Mouse (Mus musculus) adrenal gland, postnatal 4 days (tissue): ENCODE data around the gene AW549877. TPM values are rescaled to one million over a fixed set of nuclear protein-coding genes. Genes with fewer than 3 reads are reported as not detected.
A peak's percentile ranks its signal among the peaks of the same experiment; 100 is the strongest.

ENCODE experiments used
- DNase-seq, 2 experiments: peaks; one replicate each; pipeline ENCODE4 v3.0.0; 2021 to 2022; ENCODE audit warnings: low spot score in 2 of 2, mixed read lengths in 2 of 2
- long read RNA-seq, 2 experiments: library from polyadenylated mRNA; stranded (forward); transcript quantifications; one replicate each; pipeline ENCODE4 v2.0.0; 2021
- total RNA-seq, 2 experiments: library from RNA; stranded (reverse); gene quantifications; 2 replicates each; pipeline ENCODE4 v1.2.3; 2021

Gene AW549877
- 10 to 100 TPM; 49.7 to 51.8 TPM for total RNA-seq
- long read RNA-seq, experiment 1, partial matches to known transcripts: 0 of 3 reads
- long read RNA-seq, experiment 1, other reads (novel, unspliced or antisense): 3 of 3 reads
- long read RNA-seq, experiment 2, full-length matches to known transcripts: 8 of 19 reads
- long read RNA-seq, experiment 2, partial matches to known transcripts: 2 of 19 reads
- long read RNA-seq, experiment 2, other reads (novel, unspliced or antisense): 9 of 19 reads

GRCm38 (mm10) chr15:3995448-3996266, at the start of gene AW549877:
TSS of gene AW549877 (minus strand) at chr15:3995744.
- peak; percentile 92 to 95 for DNase-seq

DNA sequence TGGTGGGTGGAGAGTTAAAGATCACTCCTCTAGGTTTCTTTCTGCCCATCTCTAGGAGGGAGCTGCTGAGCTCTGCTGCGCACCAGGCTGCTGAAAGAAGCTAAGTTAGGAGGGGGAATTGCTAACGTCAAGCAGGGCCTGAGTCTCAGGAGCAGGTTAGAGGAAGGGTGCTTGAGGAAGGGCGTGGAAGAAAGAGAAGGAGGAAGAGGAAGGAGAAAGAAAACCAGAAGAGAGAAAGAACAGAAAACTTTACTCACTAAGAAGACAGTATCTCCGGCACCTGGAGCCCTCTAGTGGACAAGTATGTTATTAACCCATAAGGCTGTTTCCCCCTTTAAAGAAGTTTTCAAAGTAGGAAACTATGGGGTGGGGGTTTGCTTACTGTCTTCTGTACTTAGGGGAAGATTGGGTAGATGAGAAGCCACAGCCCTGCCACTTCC, 47.5 kb upstream of the AW549877 start:
- no peak for DNase-seq

DNA sequence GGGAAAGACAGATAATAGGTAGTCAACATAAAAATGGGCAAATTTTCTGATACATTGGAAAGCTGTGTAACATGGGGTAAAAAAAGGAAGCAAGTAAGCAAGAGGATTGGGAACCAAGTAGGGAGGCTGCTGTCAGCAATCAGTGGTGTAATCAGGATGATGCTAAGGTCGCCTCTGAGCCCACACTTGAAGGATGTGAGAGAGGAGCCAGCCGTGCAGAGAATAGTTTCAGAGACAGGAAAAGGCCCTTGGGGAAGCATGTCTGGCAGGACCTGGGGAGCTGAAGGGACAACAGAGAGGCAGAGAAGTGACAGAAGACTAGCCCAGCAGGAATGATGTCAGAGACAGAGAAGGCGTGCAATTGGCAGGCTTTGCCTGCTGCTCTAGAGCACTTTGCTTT, 46.9 kb upstream of the AW549877 start:
- no peak for DNase-seq

- no peak for DNase-seq
Measured at GRCm38 (mm10) chr15:4033168-4034004, 37.8 kb upstream of the AW549877 start.

- no peak for DNase-seq
Measured at GRCm38 (mm10) chr15:4028960-4029359, 33.4 kb upstream of the AW549877 start.

DNA sequence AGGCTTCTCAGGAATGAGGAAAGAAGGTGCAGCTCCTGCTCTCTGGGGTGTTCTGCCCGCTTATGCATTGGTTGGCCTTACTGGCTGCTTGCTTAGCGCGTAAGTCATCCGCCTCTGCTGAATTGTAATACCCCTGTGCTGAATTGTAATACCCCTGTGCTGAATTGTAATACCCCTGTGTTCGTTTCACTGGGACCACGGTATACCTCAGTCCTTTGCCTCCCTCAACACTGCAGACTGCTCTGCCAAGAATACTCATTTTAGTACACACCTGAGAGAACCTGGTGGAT, 32.8 kb upstream of the AW549877 start:
- DNase-seq: no peak

- no peak for DNase-seq
Measured at GRCm38 (mm10) chr15:4027671-4028410, 32.3 kb upstream of the AW549877 start.

DNA sequence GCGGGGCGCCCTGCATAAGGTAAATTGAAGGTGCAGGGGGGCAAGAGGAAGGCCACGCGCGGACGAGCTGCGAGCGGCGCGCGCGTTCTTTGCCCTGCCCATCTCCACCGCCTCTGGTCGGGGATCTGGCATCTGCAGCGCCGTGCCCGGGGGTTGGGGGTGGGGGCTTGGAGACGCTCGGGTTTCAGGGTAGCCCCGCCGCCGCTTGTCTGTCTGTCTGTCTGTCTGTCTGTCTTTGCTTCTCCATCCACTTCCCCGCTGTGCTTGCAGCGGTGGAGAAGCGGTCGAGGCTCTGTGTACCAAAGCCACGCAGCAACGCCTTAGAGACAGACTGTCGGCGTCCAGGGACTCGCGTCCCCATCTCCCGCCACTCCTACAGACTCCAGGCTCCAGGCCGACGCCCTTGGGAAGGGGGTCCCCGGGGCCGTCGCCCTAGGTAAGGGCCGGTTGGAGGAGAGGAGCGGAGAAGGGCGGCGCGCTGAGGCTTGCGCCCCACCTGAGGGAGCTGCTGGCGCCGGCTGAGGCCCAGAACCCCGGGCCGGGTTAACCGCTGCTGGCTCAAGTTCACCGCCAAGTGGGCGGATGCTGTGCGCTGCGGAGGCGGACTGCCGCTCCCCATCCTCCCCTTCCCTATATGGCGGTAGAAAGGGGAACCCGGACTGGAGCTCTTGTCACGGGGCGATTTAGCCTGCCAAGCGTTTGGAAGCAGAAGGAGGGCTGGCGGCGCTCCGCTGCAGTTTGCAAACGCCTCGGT, 31.5 kb upstream of the AW549877 start:
- DNase-seq: peak; percentile 31 to 56

DNA sequence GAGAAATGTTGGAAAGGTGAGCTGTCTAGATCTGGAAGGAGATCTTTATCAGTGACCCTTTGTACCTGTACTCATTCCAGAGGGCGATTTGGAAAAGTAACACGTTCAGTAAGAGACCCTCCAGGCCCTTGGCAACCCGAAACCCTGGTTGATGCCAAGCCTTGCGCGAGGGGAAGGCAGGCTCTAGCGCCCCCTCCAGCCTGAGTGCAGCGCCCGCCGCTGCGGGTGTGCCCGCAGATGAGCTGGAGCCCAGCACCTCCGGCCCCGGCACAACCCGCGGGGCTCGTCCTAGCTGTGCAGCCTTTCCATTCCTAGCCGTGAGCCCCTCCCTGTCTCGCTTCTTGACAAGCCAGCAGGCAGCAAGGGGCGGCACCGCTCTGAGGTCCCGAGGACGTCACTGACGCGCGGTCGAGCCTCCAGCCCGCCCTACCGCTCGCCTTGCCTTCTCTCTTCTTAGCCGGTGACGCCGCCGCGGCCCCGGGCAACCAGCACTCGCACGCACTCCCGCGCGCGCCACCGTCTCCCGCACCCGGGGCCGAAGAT, 30.8 kb upstream of the AW549877 start, which contains the start of gene Oxct1:
Oxct1 (plus strand) TSS at position 153 of the 543 bp plus-strand sequence.
- peak; percentile 40 to 69 for DNase-seq

DNA sequence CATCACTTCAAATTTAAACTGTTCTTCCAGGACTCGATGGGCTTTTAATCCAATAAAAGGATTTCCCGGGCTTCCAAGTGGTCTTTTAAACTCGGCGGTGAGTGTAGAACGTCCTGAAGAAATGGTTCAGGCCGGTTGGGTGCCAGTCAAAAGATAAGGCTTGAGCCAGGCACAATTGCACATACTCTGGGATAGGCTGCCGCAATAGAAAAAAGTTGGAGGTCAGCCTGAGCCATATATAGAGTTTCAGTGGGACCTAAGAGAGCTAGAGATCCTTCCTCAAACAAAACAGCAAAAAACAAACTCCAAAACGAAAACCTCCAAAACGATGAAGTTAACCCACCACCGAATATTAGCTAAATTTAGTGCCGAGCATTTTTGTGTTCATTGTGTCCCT, 30.0 kb upstream of the AW549877 start:
- DNase-seq: no peak

DNA sequence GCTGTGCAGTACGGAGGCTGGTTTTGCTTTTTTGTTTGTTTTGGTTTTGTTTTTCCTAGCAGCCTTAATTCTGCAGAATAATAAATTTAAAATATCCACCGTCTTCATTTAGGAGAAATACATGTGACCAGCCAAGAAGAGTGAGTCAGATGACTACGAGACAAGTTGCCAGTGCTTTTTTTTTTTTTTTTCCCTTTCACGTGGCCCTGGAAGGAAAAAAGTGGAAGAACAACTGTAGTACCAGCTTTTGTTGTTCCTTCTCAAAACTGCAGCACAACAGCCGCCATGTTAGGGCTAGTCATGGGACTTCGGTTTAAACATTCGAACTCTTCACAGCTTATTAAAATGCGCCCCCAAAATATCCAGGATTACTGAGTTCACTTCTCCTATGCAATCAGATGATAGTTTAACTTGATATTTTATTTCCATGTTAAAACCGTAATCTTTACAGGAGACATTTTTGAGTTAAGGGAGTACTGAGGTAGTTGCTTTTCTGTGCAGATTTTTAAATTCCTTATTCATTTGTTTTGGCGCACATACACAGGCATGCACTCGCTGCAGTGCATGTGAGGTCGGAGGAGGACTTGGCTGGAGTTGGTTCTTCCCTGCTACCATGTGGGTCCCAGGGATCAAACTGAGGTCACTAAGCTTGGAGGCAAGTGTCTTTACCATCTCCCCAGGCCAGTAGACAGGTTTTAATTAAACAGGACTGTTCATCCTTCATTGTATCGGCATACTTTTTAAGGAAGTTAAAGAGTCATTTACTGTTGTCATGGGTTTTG, 29.4 kb upstream of the AW549877 start:
- no peak for DNase-seq

GRCm38 (mm10) chr15:4023747-4024146, 28.2 kb upstream of the AW549877 start:
- DNase-seq: no peak

DNA sequence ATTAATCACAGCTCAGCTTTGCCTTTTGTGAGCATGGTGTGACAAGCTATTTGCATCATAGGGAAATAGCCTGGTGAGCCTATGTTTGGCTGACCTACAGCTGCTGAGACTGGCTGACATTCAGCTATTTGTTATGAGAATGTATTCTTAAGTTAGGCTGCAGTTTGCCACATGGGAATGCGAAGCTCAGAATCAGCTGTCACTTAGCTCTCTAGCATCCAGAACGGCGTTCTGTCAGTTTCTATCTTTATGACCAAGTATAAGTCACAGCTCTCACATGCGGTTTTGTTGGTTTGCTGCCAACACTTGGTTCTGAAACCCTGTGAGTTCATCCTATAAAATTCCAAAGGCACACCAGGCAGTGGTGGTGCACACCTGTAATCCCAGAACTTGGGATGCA, 25.2 kb upstream of the AW549877 start:
- no peak for DNase-seq

- no peak for DNase-seq
Measured at GRCm38 (mm10) chr15:4013873-4014272, 18.3 kb upstream of the AW549877 start.

- DNase-seq: no peak
Measured at GRCm38 (mm10) chr15:4000536-4000935, 5.0 kb upstream of the AW549877 start.

DNA sequence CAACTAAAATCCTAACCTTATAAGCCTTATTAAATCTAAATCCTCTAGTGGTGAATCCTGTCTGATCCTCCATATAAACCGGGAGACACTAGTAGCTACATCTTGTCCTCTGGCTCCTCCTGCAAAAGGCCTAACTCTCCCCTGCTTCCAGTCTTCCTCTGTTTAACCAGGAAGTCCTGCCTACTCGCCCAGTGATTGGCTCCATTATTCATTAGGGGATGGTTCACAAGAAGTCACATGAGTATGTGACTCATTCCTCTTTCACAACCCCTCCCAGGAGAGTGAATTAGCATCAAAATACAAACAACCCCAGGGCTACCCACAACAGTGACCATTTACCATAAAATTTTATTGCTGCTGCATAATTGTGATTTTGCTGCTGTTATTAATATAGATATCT, 3.6 kb upstream of the AW549877 start:
- DNase-seq: no peak

DNA sequence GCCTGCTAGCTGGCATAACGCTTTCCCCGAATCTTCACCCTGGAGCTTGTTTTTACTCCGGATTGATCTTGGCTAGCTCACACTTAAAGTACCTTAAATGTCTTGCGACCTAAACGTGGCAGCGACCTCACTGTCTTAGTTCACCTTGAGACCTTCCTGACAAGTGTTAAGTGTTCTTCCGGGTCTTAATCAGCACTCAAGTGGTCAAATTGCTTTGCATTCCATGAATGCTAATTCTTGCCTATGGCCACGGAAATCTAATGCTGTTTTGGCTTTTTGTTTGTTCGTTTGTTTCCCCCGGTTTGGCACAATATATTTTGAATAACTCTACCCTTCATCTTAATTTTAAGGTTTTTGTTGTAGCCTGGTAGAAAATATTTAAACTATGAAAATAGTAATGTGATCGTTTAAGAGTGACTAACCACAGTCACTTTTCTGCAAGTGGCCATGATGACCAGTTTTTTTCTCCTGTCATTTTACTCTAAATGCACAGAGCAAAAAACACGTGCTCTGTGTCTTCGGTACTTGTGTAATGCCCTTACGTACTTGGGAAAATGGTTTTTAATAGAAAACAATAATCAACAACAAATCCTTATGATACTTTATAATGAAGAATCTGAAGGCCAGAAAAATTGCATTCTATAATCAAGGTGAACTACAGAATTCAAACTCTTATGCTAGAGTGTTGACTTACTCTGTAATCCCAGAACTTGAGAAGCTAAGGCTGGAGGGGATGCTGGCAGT, 895 bp upstream of the AW549877 start:
- DNase-seq: no peak

- no peak for DNase-seq
Measured at GRCm38 (mm10) chr15:3994852-3995447, 594 bp downstream of the AW549877 start.
